Mouse (Mus musculus): ENCODE measurements at regions not wholly inside any gene's neighbourhood (a gene's known extent, or its start where the extent isn't known, plus 50 kb on each side); places are given as distances from the start of the nearest gene placed in this dataset.

- DNase-seq: no peak
These were observed 51.2 kb upstream of the Gtsf1l start for GRCm38 (mm10) chr2:163138688-163139385.

GRCm38 (mm10) chr2:163142762-163143388, 55.2 kb upstream of the Gtsf1l start:
- DNase-seq: no peak

GRCm38 (mm10) chr2:163143413-163143812, 55.8 kb upstream of the Gtsf1l start:
- no peak for DNase-seq

GRCm38 (mm10) chr2:163146001-163146400, 56.9 kb upstream of the Tox2 start:
- DNase-seq: no peak

GRCm38 (mm10) chr2:163146481-163146880, 56.4 kb upstream of the Tox2 start:
- no peak for DNase-seq

GRCm38 (mm10) chr2:163147381-163147780, 55.5 kb upstream of the Tox2 start:
- peak in 1 of 2 experiments; percentile 29 for DNase-seq

- no peak for DNase-seq
These were observed 51.9 kb upstream of the Tox2 start for GRCm38 (mm10) chr2:163151016-163151415.

- DNase-seq: no peak
These were observed 50.4 kb upstream of the Tox2 start for GRCm38 (mm10) chr2:163152340-163153033.
